Mouse (Mus musculus): ENCODE measurements at regions not wholly inside any gene's neighbourhood (a gene's known extent, or its start where the extent isn't known, plus 50 kb on each side); places are given as distances from the start of the nearest gene placed in this dataset.
A peak's percentile ranks its signal among the peaks of the same experiment; 100 is the strongest.

GRCm38 (mm10) chr1:127011901-127012300 is 181.3 kb upstream of the Nckap5 start:
- peak; percentile 5; the same call in 1 of the 2 replicates for TF ChIP-seq CTCF (IDR thresholded peaks at IDR 0.05; ENCODE audit: insufficient read depth, low read length)
- TF ChIP-seq POLR2A (IDR thresholded peaks at IDR 0.05; ENCODE audit: borderline replicate concordance, extremely low read depth, low read depth, low read length) = no peak
